Mouse (Mus musculus) layer of hippocampus, adult 2 months (tissue): ENCODE results near the gene Paqr9. TPM values are rescaled to one million over a fixed set of nuclear protein-coding genes. Genes with fewer than 3 reads are reported as not detected.

Experiments used
- DNase-seq, 2 experiments: peaks; one replicate each; pipeline ENCODE4 v3.0.0; 2022; ENCODE audit warnings: low spot score in 2 of 2
- H3K27ac ChIP-seq: fragments of 200-600 bp; 2 replicates; pipeline ENCODE4 v1.8.1; 2022
- H3K4me3 ChIP-seq: fragments of 200-600 bp; 2 replicates; pipeline ENCODE4 v1.8.1; 2022; ENCODE audit warnings: mild to moderate bottlenecking
- CTCF ChIP-seq: fragments of 200-600 bp; conservative IDR thresholded peaks from 2 replicates; pipeline ENCODE4 v1.8.1; 2022; ENCODE audit warnings: antibody characterized with exemption, mild to moderate bottlenecking, moderate library complexity
- total RNA-seq, 2 experiments: library from RNA; stranded (reverse); gene quantifications; 2 replicates each; pipeline ENCODE4 v1.2.3; 2021

The Paqr9 gene
- total RNA-seq, 2 experiments from 2014 or later, result 45.9 to 47.6 TPM

DNA sequence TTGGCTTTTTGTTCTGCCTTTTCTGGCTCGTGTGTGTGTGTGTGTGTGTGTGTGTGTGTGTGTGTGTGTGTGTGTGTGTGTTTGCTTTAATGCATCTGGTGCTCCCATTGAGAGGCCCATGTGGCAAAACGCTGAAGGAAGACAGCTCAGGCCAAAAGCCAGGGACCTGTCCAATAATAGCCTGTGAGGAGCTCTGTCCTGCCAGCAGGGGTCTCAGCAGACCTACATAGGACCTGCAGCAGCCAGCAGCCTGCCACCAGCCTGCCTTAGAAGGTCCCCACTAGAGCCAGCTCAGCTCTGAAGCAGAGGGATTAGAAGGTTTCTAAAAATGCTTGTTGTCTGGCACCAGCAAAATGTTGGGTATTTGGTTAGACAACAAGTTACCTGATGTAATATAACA lies 33.5 kb upstream of the Paqr9 start:
- H3K27ac ChIP-seq, result no peak overlapping the region
- H3K4me3 ChIP-seq, result no peak overlapping the region
- DNase-seq, result no peak
- TF ChIP-seq CTCF, result peak; percentile 50

DNA sequence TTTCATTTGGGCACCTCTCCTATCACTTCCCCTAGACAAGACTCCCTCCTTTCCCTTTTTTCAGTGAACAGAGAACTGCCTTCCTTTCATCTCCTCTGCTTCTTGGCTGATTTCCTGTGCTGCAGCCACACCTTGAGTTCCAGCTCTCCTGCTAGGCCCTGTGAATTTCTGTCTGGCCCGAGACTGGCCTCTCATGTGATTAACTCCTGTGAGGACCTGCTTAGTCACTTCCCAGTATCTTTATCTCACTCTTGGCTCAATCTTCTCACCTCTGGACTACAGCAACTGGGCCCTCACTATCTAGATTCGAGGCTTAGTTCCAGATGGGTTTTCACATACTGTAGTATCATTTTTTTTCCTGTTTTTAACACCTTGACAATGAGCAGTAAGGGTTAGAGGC lies 31.8 kb upstream of the Paqr9 start:
- Histone ChIP-seq H3K27ac (no peak overlapping the region), H3K4me3 (no peak overlapping the region)
- no peak for DNase-seq
- TF ChIP-seq CTCF, result no peak

DNA sequence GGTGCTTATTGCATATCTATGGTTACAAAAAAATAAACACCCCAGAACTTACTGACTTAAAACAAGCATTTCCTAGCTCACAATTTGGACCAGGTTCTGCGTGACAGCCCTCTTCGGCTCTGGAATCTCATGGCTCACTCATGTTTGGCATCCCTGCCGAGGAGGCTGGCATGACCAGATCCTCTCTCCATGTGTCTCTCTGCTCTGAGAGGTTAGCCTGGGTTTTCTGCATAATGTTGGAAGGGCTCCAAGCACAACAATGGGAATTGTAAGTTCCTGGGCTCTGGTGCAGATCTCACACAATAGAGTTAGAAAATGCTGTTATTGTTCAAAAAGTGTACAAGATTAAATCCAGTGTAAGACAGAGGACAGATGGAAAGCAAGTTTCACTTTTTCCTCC lies 28.3 kb upstream of the Paqr9 start:
- H3K4me3 ChIP-seq, result no peak overlapping the region
- no peak for TF ChIP-seq CTCF
- peak; percentile 33 to 48 for DNase-seq
- H3K27ac ChIP-seq, result peak overlapping the region; percentile 16

DNA sequence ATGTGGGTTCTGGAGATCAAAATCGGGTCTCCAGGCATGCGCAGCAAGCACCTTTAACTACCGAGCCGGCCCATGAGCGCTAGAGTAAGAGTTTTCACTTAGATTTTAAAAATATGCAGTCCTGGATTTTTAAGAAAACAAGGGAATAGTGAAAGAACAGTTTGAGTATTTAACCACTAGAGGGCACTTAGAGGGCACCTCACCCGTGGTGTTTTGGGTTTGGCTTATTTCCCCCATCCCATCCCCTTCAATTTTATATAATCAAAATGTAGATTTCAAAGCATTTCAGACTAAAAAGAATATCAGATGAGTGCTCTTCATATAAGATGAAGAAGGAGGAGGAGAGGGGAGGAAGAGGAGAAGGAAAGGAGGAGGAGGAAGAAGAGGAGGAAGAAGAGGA lies 25.6 kb upstream of the Paqr9 start:
- no peak overlapping the region for H3K27ac ChIP-seq
- no peak for DNase-seq
- H3K4me3 ChIP-seq, result no peak overlapping the region
- peak; percentile 80 for TF ChIP-seq CTCF

DNA sequence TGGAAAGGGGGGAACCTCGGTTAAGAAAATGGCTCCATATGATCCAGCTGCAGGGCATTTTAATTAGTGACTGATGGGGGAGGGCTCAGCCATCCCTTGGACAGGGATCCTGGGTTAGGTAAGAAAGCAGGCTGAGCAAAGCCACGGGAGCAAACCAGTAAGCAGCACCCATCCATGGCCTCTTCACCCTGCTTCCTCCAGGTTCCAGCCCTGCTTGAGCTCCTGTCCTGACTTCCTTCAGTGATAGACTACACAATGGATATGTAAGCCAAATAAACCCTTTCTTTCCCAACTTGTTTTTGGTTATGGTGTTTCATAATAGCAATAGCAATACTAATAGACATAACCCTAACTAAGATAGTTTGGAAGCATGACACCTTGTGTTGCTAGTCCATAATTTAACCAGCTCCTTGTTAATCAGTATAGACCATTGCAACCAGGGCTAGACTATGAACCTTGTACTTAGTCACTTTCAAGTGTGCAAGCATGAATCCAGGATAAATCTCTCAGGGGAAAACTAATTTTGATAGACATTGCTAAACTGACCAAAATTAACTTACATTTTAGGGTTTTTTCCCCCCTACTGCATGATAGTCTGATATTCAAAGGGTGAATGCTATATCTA lies 20.2 kb upstream of the Paqr9 start:
- TF ChIP-seq CTCF, result no peak
- no peak overlapping the region for H3K27ac ChIP-seq
- H3K4me3 ChIP-seq, result no peak overlapping the region
- no peak for DNase-seq

DNA sequence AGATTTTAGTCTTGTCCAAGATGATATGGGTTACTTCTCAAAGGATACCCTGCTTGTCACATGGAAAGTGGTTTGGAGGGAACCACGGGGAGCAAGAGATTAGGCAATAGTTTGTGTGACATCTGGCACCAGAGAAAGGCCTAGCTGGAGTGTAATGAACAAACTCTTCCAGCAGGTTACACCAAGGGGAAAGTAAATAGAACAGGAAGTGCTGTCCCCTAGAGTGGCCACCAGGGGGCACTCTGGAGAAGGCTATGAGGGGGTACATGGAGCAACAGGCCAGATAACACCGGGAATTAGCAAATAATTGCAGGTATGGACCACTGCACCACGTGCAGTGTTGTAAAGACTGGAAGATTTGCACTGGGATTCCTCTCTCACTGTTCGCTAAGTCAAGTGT lies 19.0 kb upstream of the Paqr9 start:
- no peak overlapping the region for H3K4me3 ChIP-seq
- H3K27ac ChIP-seq, result no peak overlapping the region
- peak in 1 of 2 experiments; percentile 63 for DNase-seq
- peak; percentile 84 for TF ChIP-seq CTCF

DNA sequence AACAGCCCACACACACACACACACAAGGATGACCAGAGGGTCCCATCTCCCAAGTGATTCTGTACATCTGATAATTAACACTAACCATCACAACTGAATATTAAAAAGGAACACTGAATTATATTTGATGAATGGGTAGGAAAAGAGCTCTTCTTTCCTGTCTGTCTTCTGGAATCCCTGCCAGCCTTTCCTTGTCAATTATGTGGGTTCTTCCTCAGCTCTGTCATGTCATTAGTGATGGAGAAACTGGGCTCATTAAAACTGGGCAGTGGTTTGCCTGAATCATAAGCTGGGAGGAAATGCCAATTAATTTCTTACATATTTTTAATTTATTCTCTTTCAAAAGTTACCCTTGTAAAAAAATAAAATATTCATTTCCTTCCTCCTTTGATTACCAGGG lies 18.2 kb upstream of the Paqr9 start:
- no peak overlapping the region for H3K27ac ChIP-seq
- no peak for DNase-seq
- no peak for TF ChIP-seq CTCF
- H3K4me3 ChIP-seq, result no peak overlapping the region

DNA sequence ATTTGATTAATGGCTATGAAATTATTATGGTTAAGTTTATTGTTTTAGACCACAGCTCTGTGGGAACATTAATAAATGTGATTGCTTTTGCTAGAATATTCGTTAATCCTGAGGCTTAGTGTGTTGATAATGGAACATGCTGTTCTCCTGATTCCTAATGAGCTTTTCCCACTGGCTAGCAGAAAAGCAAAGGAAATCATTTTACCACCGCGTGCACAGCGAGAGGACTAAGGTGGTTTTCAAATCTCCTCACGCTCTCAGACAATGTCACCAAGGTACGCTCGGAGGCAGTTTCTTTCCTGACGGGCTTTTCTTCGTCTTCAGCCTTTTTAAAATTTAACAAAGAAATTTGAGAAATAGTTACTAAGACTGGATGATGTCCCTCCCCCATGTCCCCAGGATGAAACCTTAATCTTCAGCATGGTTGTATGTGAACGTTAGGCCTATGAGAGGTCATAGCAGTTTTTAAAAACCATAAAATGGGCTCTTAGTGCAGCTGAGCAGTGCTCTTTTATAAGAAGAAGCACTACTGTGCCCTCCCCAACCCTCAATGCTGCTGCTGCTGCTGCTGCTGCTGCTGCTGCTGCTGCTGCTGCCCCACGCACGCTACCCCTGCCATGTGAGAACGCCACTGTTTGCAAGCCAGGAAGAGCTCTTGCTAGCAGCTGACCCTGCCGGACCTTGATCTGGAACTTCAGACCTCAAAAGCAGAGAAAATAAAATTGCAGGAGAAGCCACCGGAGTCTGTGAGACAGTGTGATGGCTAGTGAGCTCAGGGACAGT lies 17.6 kb upstream of the Paqr9 start:
- H3K4me3 ChIP-seq, result no peak overlapping the region
- peak overlapping the region; percentile 10; the same call in 1 of the 2 replicates for H3K27ac ChIP-seq
- TF ChIP-seq CTCF, result no peak
- no peak for DNase-seq

DNA sequence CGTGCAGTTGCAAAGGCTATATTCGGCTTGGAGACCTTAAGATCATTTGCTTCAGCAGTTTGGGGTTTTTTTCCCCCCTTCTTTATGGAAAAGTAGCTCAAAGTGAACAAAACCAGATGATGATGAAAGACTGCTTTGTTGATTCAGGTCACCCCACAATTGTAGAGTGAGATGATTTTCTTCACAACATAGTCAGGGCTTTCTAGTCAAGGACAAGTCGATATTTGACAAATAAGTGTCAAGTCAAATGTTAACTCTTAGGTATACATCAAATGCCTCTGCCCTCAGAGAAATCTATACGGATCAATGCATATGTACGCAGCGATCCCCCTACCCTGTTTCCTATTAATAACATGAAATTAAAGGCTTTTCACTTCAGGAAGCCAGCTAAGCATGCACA lies 17.0 kb upstream of the Paqr9 start:
- Histone ChIP-seq H3K4me3 (no peak overlapping the region), H3K27ac (0 out of 2 replicates have a peak overlapping the region, but pooled peaks have one; percentile 5)
- no peak for TF ChIP-seq CTCF
- no peak for DNase-seq

DNA sequence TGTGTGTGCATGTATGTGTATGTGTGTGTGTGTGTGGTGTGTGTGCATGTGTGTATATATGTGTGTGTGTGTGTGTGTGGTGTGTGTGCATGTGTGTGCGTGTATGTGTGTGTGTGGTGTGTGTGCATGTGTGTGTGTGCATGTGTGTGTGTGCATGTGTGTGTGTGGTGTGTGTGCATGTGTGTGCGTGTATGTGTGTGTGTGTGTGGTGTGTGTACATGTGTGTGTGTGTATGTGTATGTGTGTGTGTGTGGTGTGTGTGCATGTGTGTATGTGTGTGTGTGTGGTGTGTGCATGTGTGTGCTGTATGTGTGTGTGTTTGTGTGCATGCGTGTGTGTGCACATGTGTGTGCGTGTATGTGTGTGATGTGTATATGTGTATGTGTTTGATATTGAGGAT lies 14.9 kb upstream of the Paqr9 start:
- no peak for DNase-seq
- H3K4me3 ChIP-seq, result no peak overlapping the region
- TF ChIP-seq CTCF, result no peak
- no peak overlapping the region for H3K27ac ChIP-seq

DNA sequence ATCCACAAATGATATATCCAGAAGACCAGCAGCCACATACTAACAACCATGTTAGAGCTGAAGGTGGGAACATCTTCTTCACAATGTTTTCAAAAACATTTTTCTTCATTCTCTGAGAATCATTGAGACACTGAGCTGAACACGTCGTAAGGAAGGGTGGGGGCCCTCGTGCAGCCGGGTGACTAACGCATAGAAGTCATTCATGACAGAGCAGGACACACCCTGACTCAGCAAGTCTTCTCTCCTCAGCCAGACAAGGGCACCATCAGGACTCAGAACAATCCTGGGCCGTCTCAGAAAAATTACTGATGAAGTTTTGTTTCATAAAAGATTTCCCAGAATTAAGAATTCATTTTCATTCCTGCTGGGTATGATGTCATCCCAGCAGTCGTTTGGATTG lies 12.8 kb upstream of the Paqr9 start:
- H3K27ac ChIP-seq, result no peak overlapping the region
- no peak for TF ChIP-seq CTCF
- H3K4me3 ChIP-seq, result no peak overlapping the region
- no peak for DNase-seq

DNA sequence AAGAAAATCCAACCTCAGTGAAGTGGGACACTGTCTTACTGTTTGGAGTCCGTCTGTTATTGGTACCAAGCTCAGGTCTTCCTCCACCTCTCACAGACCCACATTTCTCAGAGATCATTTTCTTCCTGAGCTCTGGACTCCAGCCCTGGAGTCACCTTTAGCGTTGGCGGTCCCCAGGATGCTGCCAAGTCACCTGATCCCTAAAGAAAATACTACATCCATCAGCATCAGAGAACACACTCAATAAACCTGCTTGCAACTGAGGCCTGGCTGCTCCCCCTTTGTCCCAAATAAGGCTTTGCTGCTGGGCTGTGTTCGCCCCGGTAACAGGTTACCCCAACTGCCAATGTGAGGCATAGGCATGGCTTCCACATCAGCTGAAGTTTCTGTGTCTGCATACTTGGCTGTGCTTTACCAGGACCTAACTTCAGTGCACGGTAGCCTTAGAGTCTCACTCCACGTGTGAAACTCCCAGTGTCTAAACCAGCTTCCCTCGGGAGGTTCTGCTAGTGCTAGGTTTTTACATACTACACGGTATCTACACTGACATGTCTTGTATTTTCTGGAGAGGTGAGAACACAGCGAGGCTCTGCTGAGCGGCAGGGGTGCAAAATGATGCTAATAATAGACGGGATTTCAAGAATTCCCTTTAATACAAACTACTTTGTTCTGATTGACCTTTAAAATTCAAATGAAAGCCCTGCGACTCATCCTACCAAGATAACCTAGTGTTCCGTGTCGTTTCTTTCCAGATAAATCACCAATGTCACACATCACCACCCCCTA lies 9.6 kb upstream of the Paqr9 start:
- H3K4me3 ChIP-seq, result no peak overlapping the region
- TF ChIP-seq CTCF, result no peak
- no peak overlapping the region for H3K27ac ChIP-seq
- no peak for DNase-seq

DNA sequence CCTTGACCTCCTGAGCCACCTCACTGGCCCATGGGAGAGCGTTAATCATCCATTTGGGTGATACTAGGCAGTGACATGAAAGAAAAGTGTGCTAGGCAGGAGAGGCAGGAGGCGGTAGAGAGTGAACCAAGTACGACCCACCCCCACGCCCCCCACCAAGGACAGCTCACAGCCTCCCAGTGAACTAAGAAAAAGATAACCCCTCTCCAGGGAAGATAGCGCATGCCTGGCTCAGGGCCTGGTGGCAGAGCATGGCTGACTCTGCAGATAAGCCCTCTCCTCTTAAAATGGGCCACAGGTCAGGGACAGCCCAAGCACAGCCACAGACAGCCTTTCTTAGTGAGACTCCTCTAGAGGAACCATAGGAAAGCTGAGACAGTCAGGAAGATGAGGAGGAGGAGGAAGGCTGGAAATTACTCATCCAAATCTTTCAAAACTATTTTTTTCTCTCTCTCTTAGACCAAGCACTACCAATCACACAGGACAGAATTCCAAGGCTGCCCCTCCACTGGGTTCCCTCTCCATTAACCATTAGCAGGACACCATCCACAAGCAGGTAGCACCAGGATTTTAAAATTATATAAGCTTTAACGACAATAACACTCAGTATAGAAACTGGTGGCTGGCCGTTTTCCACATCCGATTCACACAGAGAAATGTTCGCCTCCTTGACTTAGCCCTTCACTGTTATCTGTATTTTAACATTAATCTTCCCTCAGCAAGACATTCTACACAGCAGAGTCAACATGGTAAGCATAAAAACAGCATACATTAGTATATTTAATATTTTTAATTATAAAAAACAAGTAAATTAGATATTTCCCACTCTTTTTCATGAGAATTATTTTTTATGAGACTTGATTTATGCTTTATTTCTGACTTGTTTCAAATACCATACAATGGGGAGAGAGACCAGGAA lies 8.3 kb upstream of the Paqr9 start:
- Histone ChIP-seq H3K4me3 (no peak overlapping the region), H3K27ac (no peak overlapping the region)
- no peak for DNase-seq
- TF ChIP-seq CTCF, result no peak
